Mouse (Mus musculus) erythroblast, adult 5-6 weeks (primary cell): ENCODE measurements around the gene Hfe. TPM values are rescaled to one million over a fixed set of nuclear protein-coding genes. Genes with fewer than 3 reads are reported as not detected.

Experiments used
- ATAC-seq: replicated peaks from 2 replicates; pipeline ENCODE4 v1.8.0; 2016; ENCODE audit warnings: moderate number of reproducible peaks, mild to moderate bottlenecking, moderate TSS enrichment, inconsistent platforms; ENCODE audit not compliant: poor library complexity, low FRiP score, severe bottlenecking
- total RNA-seq, 2 experiments: library from RNA; stranded (forward) in 1 of 2; stranded (reverse) in 1 of 2; fragments of 150-400 nt in 1 of 2; fragments of 200-764, 138-1000 nt in 1 of 2; gene quantifications; 2 replicates each; pipeline versions ENCODE4 v1.2.3 to v1.2.4; 2015 to 2017; ENCODE audit warnings: low replicate concordance in 2 of 2

Hfe gene
- total RNA-seq, 2 experiments from 2014 or later = 2.0 to 17.9 TPM

GRCm38 (mm10) chr13:23693856-23694440 lies 16.7 kb downstream of the Hfe start:
- ATAC-seq = no peak

GRCm38 (mm10) chr13:23689459-23689858 lies 21.2 kb downstream of the Hfe start:
- ATAC-seq = no peak

- no peak for ATAC-seq
Observed at GRCm38 (mm10) chr13:23688956-23689355, 21.7 kb downstream of the Hfe start.

GRCm38 (mm10) chr13:23687907-23688306 lies 22.7 kb downstream of the Hfe start:
- ATAC-seq = no peak

- ATAC-seq = no peak
Observed at GRCm38 (mm10) chr13:23687181-23687580, 23.5 kb downstream of the Hfe start.

- ATAC-seq = no peak
Observed at GRCm38 (mm10) chr13:23685966-23686365, 24.7 kb downstream of the Hfe start.

- peak; percentile 14 for ATAC-seq
Observed at GRCm38 (mm10) chr13:23685121-23685861, 25.4 kb downstream of the Hfe start.

GRCm38 (mm10) chr13:23684295-23684945 lies 26.2 kb downstream of the Hfe start:
- ATAC-seq = peak; percentile 65

- ATAC-seq = peak; percentile 87
Observed at GRCm38 (mm10) chr13:23683755-23684281, 26.8 kb downstream of the Hfe start, which contains the start of the genes Hist1h2ac and Hist1h2bc. Gene Hist1h2ac (minus strand): TSS chr13:23683948. Gene Hist1h2bc (plus strand): TSS chr13:23684199.

GRCm38 (mm10) chr13:23682947-23683754 lies 27.5 kb downstream of the Hfe start:
- ATAC-seq = 0 out of 2 replicates have a peak, but pooled peaks have one; percentile 19

- no peak for ATAC-seq
Observed at GRCm38 (mm10) chr13:23682623-23682946, 28.1 kb downstream of the Hfe start.

- ATAC-seq = no peak
Observed at GRCm38 (mm10) chr13:23681990-23682582, 28.6 kb downstream of the Hfe start.

GRCm38 (mm10) chr13:23662536-23662935 lies 48.1 kb downstream of the Hfe start:
- ATAC-seq = no peak

- ATAC-seq = no peak
Observed at GRCm38 (mm10) chr13:23659636-23660366, 50.9 kb downstream of the Hfe start.

Other genes with a start within 250 kb of the Hfe start
Only the 30 nearest of the 38 such genes appear.
- gene Hist1h2bh, start 167.5 kb downstream of the Hfe start, total RNA-seq (2015; ENCODE audit: low replicate concordance) = 13.4 and 18.2 TPM in 2 replicates
- gene Hist1h2bh, start 167.5 kb downstream of the Hfe start, total RNA-seq (2017; ENCODE audit: low replicate concordance) = 63.0 and 67.3 TPM in 2 replicates
- gene Hist1h3f, start 166.8 kb downstream of the Hfe start, total RNA-seq (2015; ENCODE audit: low replicate concordance) = 12.7 and 21.7 TPM in 2 replicates
- gene Hist1h3f, start 166.8 kb downstream of the Hfe start, total RNA-seq (2017; ENCODE audit: low replicate concordance) = 51.2 and 57.7 TPM in 2 replicates
- gene Hist1h4f, start 159.2 kb downstream of the Hfe start, total RNA-seq (2015; ENCODE audit: low replicate concordance) = 55.5 and 68.5 TPM in 2 replicates
- gene Hist1h4f, start 159.2 kb downstream of the Hfe start, total RNA-seq (2017; ENCODE audit: low replicate concordance) = 1,011 and 1,279 TPM in 2 replicates
- 14.6 and 16.7 TPM in 2 replicates for gene Hist1h1d, start 157.6 kb downstream of the Hfe start, total RNA-seq (2015; ENCODE audit: low replicate concordance)
- gene Hist1h1d, start 157.6 kb downstream of the Hfe start, total RNA-seq (2017; ENCODE audit: low replicate concordance) = 170 and 238 TPM in 2 replicates
- 37.3 and 49.5 TPM in 2 replicates for gene Hist1h3e, start 148.5 kb downstream of the Hfe start, total RNA-seq (2015; ENCODE audit: low replicate concordance)
- 84.7 and 92.0 TPM in 2 replicates for gene Hist1h3e, start 148.5 kb downstream of the Hfe start, total RNA-seq (2017; ENCODE audit: low replicate concordance)
- 1.7 TPM in 1 of 2 replicates, not detected in the other for gene Hist1h2ae, start 139.6 kb downstream of the Hfe start, total RNA-seq (2015; ENCODE audit: low replicate concordance)
- 122 and 175 TPM in 2 replicates for gene Hist1h2ae, start 139.6 kb downstream of the Hfe start, total RNA-seq (2017; ENCODE audit: low replicate concordance)
- 170 and 206 TPM in 2 replicates for gene Hist1h2bg, start 139.5 kb downstream of the Hfe start, total RNA-seq (2015; ENCODE audit: low replicate concordance)
- gene Hist1h2bg, start 139.5 kb downstream of the Hfe start, total RNA-seq (2017; ENCODE audit: low replicate concordance) = 470 and 670 TPM in 2 replicates
- gene Hist1h2bf, start 136.7 kb downstream of the Hfe start, total RNA-seq (2015; ENCODE audit: low replicate concordance) = 208 and 222 TPM in 2 replicates
- gene Hist1h2bf, start 136.7 kb downstream of the Hfe start, total RNA-seq (2017; ENCODE audit: low replicate concordance) = 253 and 407 TPM in 2 replicates
- gene Hist1h2ad, start 136.5 kb downstream of the Hfe start, total RNA-seq (2015; ENCODE audit: low replicate concordance) = not detected in 2 replicates
- gene Hist1h2ad, start 136.5 kb downstream of the Hfe start, total RNA-seq (2017; ENCODE audit: low replicate concordance) = 370 and 678 TPM in 2 replicates
- 52.8 and 69.6 TPM in 2 replicates for gene Hist1h3d, start 135.1 kb downstream of the Hfe start, total RNA-seq (2015; ENCODE audit: low replicate concordance)
- gene Hist1h3d, start 135.1 kb downstream of the Hfe start, total RNA-seq (2017; ENCODE audit: low replicate concordance) = 50.4 and 63.8 TPM in 2 replicates
- gene Hist1h4d, start 129.3 kb downstream of the Hfe start, total RNA-seq (2015; ENCODE audit: low replicate concordance) = 243 and 262 TPM in 2 replicates
- gene Hist1h4d, start 129.3 kb downstream of the Hfe start, total RNA-seq (2017; ENCODE audit: low replicate concordance) = 403 and 449 TPM in 2 replicates
- 6.7 and 17.6 TPM in 2 replicates for gene Hist1h2be, start 89.7 kb downstream of the Hfe start, total RNA-seq (2015; ENCODE audit: low replicate concordance)
- 69.9 and 74.3 TPM in 2 replicates for gene Hist1h2be, start 89.7 kb downstream of the Hfe start, total RNA-seq (2017; ENCODE audit: low replicate concordance)
- 468 and 530 TPM in 2 replicates for gene Hist1h1e, start 88.3 kb downstream of the Hfe start, total RNA-seq (2015; ENCODE audit: low replicate concordance)
- gene Hist1h1e, start 88.3 kb downstream of the Hfe start, total RNA-seq (2017; ENCODE audit: low replicate concordance) = 717 and 954 TPM in 2 replicates
- gene Hist1h2ac, start 26.9 kb downstream of the Hfe start, total RNA-seq (2015; ENCODE audit: low replicate concordance) = 5.6 and 12.3 TPM in 2 replicates
- gene Hist1h2ac, start 26.9 kb downstream of the Hfe start, total RNA-seq (2017; ENCODE audit: low replicate concordance) = 55.5 and 70.6 TPM in 2 replicates
- 44.9 and 49.2 TPM in 2 replicates for gene Hist1h2bc, start 26.7 kb downstream of the Hfe start, total RNA-seq (2015; ENCODE audit: low replicate concordance)
- 164 and 206 TPM in 2 replicates for gene Hist1h2bc, start 26.7 kb downstream of the Hfe start, total RNA-seq (2017; ENCODE audit: low replicate concordance)
- gene Hist1h1t, start 15.0 kb downstream of the Hfe start, total RNA-seq (2015; ENCODE audit: low replicate concordance) = not detected in 2 replicates
- 1.9 and 2.0 TPM in 2 replicates for gene Hist1h1t, start 15.0 kb downstream of the Hfe start, total RNA-seq (2017; ENCODE audit: low replicate concordance)
- 59.8 and 77.5 TPM in 2 replicates for gene Hist1h4c, start 12.4 kb downstream of the Hfe start, total RNA-seq (2015; ENCODE audit: low replicate concordance)
- 249 and 402 TPM in 2 replicates for gene Hist1h4c, start 12.4 kb downstream of the Hfe start, total RNA-seq (2017; ENCODE audit: low replicate concordance)
- gene Hist1h1c, start 28.0 kb upstream of the Hfe start, total RNA-seq (2015; ENCODE audit: low replicate concordance) = 188 and 215 TPM in 2 replicates
- 1,447 and 1,942 TPM in 2 replicates for gene Hist1h1c, start 28.0 kb upstream of the Hfe start, total RNA-seq (2017; ENCODE audit: low replicate concordance)
- 41.1 and 59.8 TPM in 2 replicates for gene Hist1h3c, start 34.7 kb upstream of the Hfe start, total RNA-seq (2015; ENCODE audit: low replicate concordance)
- 178 and 330 TPM in 2 replicates for gene Hist1h3c, start 34.7 kb upstream of the Hfe start, total RNA-seq (2017; ENCODE audit: low replicate concordance)
- gene Hist1h2bb, start 35.9 kb upstream of the Hfe start, total RNA-seq (2015; ENCODE audit: low replicate concordance) = 79.4 and 128 TPM in 2 replicates
- gene Hist1h2bb, start 35.9 kb upstream of the Hfe start, total RNA-seq (2017; ENCODE audit: low replicate concordance) = 1,415 and 1,638 TPM in 2 replicates
- gene Hist1h2ab, start 40.3 kb upstream of the Hfe start, total RNA-seq (2015; ENCODE audit: low replicate concordance) = 12.5 and 24.5 TPM in 2 replicates
- gene Hist1h2ab, start 40.3 kb upstream of the Hfe start, total RNA-seq (2017; ENCODE audit: low replicate concordance) = 1,181 and 1,326 TPM in 2 replicates
- gene Hist1h3b, start 41.4 kb upstream of the Hfe start, total RNA-seq (2015; ENCODE audit: low replicate concordance) = 179 and 183 TPM in 2 replicates
- 251 and 270 TPM in 2 replicates for gene Hist1h3b, start 41.4 kb upstream of the Hfe start, total RNA-seq (2017; ENCODE audit: low replicate concordance)
- 50.5 and 52.2 TPM in 2 replicates for gene Hist1h4b, start 46.2 kb upstream of the Hfe start, total RNA-seq (2015; ENCODE audit: low replicate concordance)
- gene Hist1h4b, start 46.2 kb upstream of the Hfe start, total RNA-seq (2017; ENCODE audit: low replicate concordance) = 150 and 446 TPM in 2 replicates
- gene Hist1h4a, start 50.4 kb upstream of the Hfe start, total RNA-seq (2015; ENCODE audit: low replicate concordance) = 15.4 and 15.7 TPM in 2 replicates
- gene Hist1h4a, start 50.4 kb upstream of the Hfe start, total RNA-seq (2017; ENCODE audit: low replicate concordance) = 211 and 254 TPM in 2 replicates
- gene Hist1h3a, start 51.5 kb upstream of the Hfe start, total RNA-seq (2015; ENCODE audit: low replicate concordance) = 26.3 and 29.6 TPM in 2 replicates
- gene Hist1h3a, start 51.5 kb upstream of the Hfe start, total RNA-seq (2017; ENCODE audit: low replicate concordance) = 171 and 175 TPM in 2 replicates
- gene Hist1h1a, start 52.8 kb upstream of the Hfe start, total RNA-seq (2015; ENCODE audit: low replicate concordance) = 106 and 128 TPM in 2 replicates
- 1,089 and 2,054 TPM in 2 replicates for gene Hist1h1a, start 52.8 kb upstream of the Hfe start, total RNA-seq (2017; ENCODE audit: low replicate concordance)
- not detected in 2 replicates for gene Trim38, start 59.1 kb upstream of the Hfe start, total RNA-seq (2015; ENCODE audit: low replicate concordance)
- not detected in 2 replicates for gene Trim38, start 59.1 kb upstream of the Hfe start, total RNA-seq (2017; ENCODE audit: low replicate concordance)
- gene Slc17a2, start 96.1 kb upstream of the Hfe start, total RNA-seq (2015; ENCODE audit: low replicate concordance) = not detected in 2 replicates
- gene Slc17a2, start 96.1 kb upstream of the Hfe start, total RNA-seq (2017; ENCODE audit: low replicate concordance) = not detected in 2 replicates
- not detected in 2 replicates for gene Slc17a3, start 128.6 kb upstream of the Hfe start, total RNA-seq (2015; ENCODE audit: low replicate concordance)
- not detected in 2 replicates for gene Slc17a3, start 128.6 kb upstream of the Hfe start, total RNA-seq (2017; ENCODE audit: low replicate concordance)
- not detected in 2 replicates for gene Slc17a1, start 156.9 kb upstream of the Hfe start, total RNA-seq (2015; ENCODE audit: low replicate concordance)
- not detected in 2 replicates for gene Slc17a1, start 156.9 kb upstream of the Hfe start, total RNA-seq (2017; ENCODE audit: low replicate concordance)